ENCODE assay signal across 10 mouse cellular contexts in the genomic region with DNA sequence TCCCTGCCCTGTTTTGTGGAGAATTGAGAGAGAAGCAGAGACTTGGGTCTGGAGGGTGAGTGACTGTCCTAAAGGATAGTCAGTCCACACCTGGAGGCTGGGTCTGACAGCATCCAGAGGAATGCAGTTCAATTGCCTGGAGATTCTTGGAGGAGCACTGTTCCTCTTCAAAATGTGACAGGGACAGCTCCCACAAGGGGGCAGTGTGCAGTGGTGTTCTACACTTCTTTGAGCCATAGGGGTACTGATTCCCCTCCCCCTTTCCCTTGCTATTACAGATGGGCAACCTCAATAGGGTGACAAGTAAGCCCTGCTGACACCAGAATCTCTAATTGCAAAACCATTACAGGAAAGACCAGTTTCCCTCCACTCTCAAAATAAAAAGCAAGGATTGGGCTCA.
A peak's percentile ranks its signal among the peaks of the same experiment; 100 is the strongest.
DNase-seq lines count a peak whose midpoint lies in the region; ATAC-seq lines count a peak whose summit lies in the region.
"Had no signal": no experiment of that assay in that cellular context is flagged by ENCODE, and none has a peak within 500 bp of the region (broad histone marks: within the 10 kb centered on the region; RNA-seq: fewer than 3 reads in every experiment).

No protein-coding gene starts in this region.

- no peaks in the 10 kb centered on the region for H3K36me3 ChIP-seq in kidney, embryonic 16.5 days (ENCODE audit: insufficient read depth, low read length)
- H3K36me3 ChIP-seq in splenic B cell, adult 2 months (ENCODE audit: control insufficient read depth, insufficient read depth, low read length, poor library complexity, severe bottlenecking), result no peaks in the 10 kb centered on the region
- H3K36me3 ChIP-seq: hindbrain, embryonic 15.5 days; limb, embryonic 15.5 days had no signal

- no peaks in the 10 kb centered on the region for H3K27me3 ChIP-seq in kidney, embryonic 16.5 days (ENCODE audit: insufficient read depth, low read length)
- H3K27me3 ChIP-seq in splenic B cell, adult 2 months (ENCODE audit: control insufficient read depth, insufficient read depth, low read length, poor library complexity, severe bottlenecking), result no peaks in the 10 kb centered on the region
- H3K27me3 ChIP-seq: hindbrain, embryonic 15.5 days; limb, embryonic 15.5 days had no signal

- ATAC-seq in kidney, embryonic 16.5 days (ENCODE audit: low FRiP score, low TSS enrichment), result no peak

- no peak overlapping the region for H3K4me2 ChIP-seq in kidney, embryonic 16.5 days (replicated peaks; ENCODE audit: low read depth, low read length)
- H3K4me2 ChIP-seq: hindbrain, embryonic 15.5 days; limb, embryonic 15.5 days had no signal

- H3K4me3 ChIP-seq in kidney, embryonic 16.5 days (ENCODE audit: low read length), result no peak overlapping the region
- H3K4me3 ChIP-seq: hindbrain, embryonic 15.5 days; limb, embryonic 15.5 days had no signal

- H3K9ac ChIP-seq in kidney, embryonic 16.5 days (replicated peaks; ENCODE audit: low read length), result no peak overlapping the region
- H3K9ac ChIP-seq: hindbrain, embryonic 15.5 days; limb, embryonic 15.5 days had no signal

- no peaks in the 10 kb centered on the region for H3K9me3 ChIP-seq in kidney, embryonic 16.5 days (ENCODE audit: low read length)
- H3K9me3 ChIP-seq: hindbrain, embryonic 15.5 days; limb, embryonic 15.5 days had no signal

- DNase-seq in adrenal gland, adult 2 months, result peak; percentile 6
- no peak for DNase-seq in adrenal gland, adult 8-10 months
- peak; percentile 17 for DNase-seq in kidney, postnatal 10 days
- DNase-seq in testis, postnatal 10 days (ENCODE audit: low spot score), result peak; percentile 44
- no peak for DNase-seq in testis, postnatal 14 days (ENCODE audit: low spot score)
- peak; percentile 0 for DNase-seq in splenic B cell, adult 2 months (ENCODE audit: low read depth, low spot score)
- DNase-seq in ovary, postnatal 14 days (ENCODE audit: low spot score), result no peak

- H3K27ac ChIP-seq in kidney, embryonic 16.5 days (ENCODE audit: low read length), result no peak overlapping the region
- H3K27ac ChIP-seq: hindbrain, embryonic 15.5 days; limb, embryonic 15.5 days had no signal

- no peaks in the 10 kb centered on the region for H3K4me1 ChIP-seq in kidney, embryonic 16.5 days (ENCODE audit: insufficient read depth, low read length)
- H3K4me1 ChIP-seq: hindbrain, embryonic 15.5 days; limb, embryonic 15.5 days had no signal

Comparison
In these comparisons a context has a peak if more than half of its experiments do, and no peak if none do; other contexts are left out.
1. DNase-seq: peak in adrenal gland, adult 2 months (single experiment), kidney, postnatal 10 days (single experiment), testis, postnatal 10 days (single experiment) and splenic B cell, adult 2 months (single experiment); none in adrenal gland, adult 8-10 months (single experiment), testis, postnatal 14 days (single experiment) and ovary, postnatal 14 days (single experiment).